Mouse (Mus musculus): ENCODE data around the gene 1700029F12Rik. TPM values are rescaled to one million over a fixed set of nuclear protein-coding genes. Genes with fewer than 3 reads are reported as not detected.

The 1700029F12Rik gene
- not detected in 2 replicates for polyA plus RNA-seq (2014; fragmentation: Nextera tagmentation; extraction: Ambion mirVana)

DNA sequence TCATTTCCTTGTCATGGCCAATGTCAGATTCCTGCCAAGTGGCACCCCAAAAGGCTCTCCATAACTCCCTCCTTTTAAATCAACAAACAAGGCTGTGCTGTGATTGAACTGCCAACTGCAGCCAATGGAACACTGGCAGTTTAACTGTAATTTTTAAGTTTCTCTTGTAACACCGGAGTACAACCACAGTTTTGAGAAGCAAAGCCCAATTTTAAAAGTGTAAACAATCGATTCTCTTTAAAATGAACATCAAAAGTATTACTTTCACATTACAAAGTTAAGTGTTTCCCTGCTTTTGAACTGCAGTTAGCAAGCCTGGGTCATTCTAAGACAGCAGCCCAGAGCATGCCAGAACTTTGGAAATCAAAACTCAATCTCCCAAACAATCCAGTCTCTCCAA is at the start of gene 1700029F12Rik:
Gene 1700029F12Rik, minus strand, starts transcription at position 101 of the 400 bp plus-strand sequence.
- H3K36me3 ChIP-seq (ENCODE audit: control insufficient read depth, insufficient read depth, low read length), result no peaks in the 10 kb centered on the region
- H3K9me3 ChIP-seq (ENCODE audit: control insufficient read depth, low read depth, low read length), result no peaks in the 10 kb centered on the region
- H3K27ac ChIP-seq (ENCODE audit: low read length), result no peak within 1 kb of the TSS
- H3K27me3 ChIP-seq (ENCODE audit: control insufficient read depth, insufficient read depth, low read length), result no peaks in the 10 kb centered on the region
- no peak for ATAC-seq (ENCODE audit: insufficient number of reproducible peaks, insufficient read depth, low FRiP score, low read depth)
- WGBS, result 82% methylated on average over 2 of the region's 2 CpGs
- no peak within 1 kb of the TSS for H3K4me3 ChIP-seq (ENCODE audit: low read depth, low read length)
- no peak within 1 kb of the TSS for H3K9ac ChIP-seq (replicated peaks; ENCODE audit: low read depth, low read length)
- no peaks in the 10 kb centered on the region for H3K4me1 ChIP-seq (ENCODE audit: control insufficient read depth, insufficient read depth, low read length)
- no peak within 1 kb of the TSS for H3K4me2 ChIP-seq (replicated peaks; ENCODE audit: low read depth, low read length)

DNA sequence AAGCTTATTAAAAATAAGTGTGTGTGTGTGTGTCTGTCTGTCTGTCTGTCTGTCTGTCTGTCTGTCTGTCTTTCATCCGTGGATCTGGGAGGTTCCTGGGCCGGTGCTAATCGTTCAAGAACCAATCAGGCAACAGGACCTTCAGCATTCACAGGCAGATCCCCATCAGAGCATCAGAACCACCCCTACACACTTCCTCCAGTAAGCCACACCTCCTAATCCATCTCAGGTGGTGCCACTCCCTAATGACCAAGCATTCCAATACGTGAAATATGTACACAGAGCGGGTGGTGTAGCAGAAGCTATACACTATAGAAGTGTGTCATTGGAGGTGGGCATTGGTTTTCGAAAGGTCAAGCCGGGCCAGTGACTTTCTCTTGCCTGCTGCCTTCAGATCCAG is 48.3 kb upstream of the 1700029F12Rik start:
- 76% methylated on average over 7 of the region's 7 CpGs for WGBS
- no peaks in the 10 kb centered on the region for H3K9me3 ChIP-seq (ENCODE audit: control insufficient read depth, low read depth, low read length)
- ATAC-seq (ENCODE audit: insufficient number of reproducible peaks, insufficient read depth, low FRiP score, low read depth), result peak; percentile 37; the same call in 1 of the 2 replicates

DNA sequence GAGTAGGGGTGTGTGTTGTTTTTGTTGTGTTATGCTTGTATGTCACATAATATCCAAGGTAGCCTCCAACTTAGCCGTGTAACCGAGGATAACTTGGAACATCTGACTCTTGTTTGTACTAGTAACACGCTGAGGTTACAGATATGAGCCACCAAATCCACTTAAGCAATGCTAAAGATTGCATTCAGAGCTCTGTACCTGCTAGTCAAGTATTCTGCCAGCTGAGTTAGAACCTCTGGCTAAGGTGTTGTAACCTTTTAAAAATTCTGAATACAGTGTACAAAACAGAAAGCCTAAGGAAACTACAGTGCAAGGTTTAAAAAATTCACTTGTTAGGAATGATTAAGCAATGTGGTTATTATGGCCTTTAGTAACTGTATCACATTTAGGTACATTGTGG is 46.5 kb upstream of the 1700029F12Rik start:
- H3K9me3 ChIP-seq (ENCODE audit: control insufficient read depth, low read depth, low read length), result no peaks in the 10 kb centered on the region
- no peaks in the 10 kb centered on the region for H3K27me3 ChIP-seq (ENCODE audit: control insufficient read depth, insufficient read depth, low read length)
- no peak overlapping the region for H3K9ac ChIP-seq (replicated peaks; ENCODE audit: low read depth, low read length)
- no peaks in the 10 kb centered on the region for H3K4me1 ChIP-seq (ENCODE audit: control insufficient read depth, insufficient read depth, low read length)
- no peak for ATAC-seq (ENCODE audit: insufficient number of reproducible peaks, insufficient read depth, low FRiP score, low read depth)
- no peaks in the 10 kb centered on the region for H3K36me3 ChIP-seq (ENCODE audit: control insufficient read depth, insufficient read depth, low read length)
- no peak overlapping the region for H3K4me3 ChIP-seq (ENCODE audit: low read depth, low read length)
- no peak overlapping the region for H3K4me2 ChIP-seq (replicated peaks; ENCODE audit: low read depth, low read length)
- WGBS, result 87% methylated on average over 3 of the region's 3 CpGs
- H3K27ac ChIP-seq (ENCODE audit: low read length), result no peak overlapping the region

More for the DNA sequence above, 48.3 kb upstream of the 1700029F12Rik start:
- Histone ChIP-seq H3K4me1 (ENCODE audit: control insufficient read depth, insufficient read depth, low read length) (no peaks in the 10 kb centered on the region), H3K4me3 (ENCODE audit: low read depth, low read length) (no peak overlapping the region), H3K27ac (ENCODE audit: low read length) (no peak overlapping the region), H3K4me2 (replicated peaks; ENCODE audit: low read depth, low read length) (no peak overlapping the region), H3K27me3 (ENCODE audit: control insufficient read depth, insufficient read depth, low read length) (no peaks in the 10 kb centered on the region), H3K36me3 (ENCODE audit: control insufficient read depth, insufficient read depth, low read length) (no peaks in the 10 kb centered on the region), H3K9ac (replicated peaks; ENCODE audit: low read depth, low read length) (no peak overlapping the region)

DNA sequence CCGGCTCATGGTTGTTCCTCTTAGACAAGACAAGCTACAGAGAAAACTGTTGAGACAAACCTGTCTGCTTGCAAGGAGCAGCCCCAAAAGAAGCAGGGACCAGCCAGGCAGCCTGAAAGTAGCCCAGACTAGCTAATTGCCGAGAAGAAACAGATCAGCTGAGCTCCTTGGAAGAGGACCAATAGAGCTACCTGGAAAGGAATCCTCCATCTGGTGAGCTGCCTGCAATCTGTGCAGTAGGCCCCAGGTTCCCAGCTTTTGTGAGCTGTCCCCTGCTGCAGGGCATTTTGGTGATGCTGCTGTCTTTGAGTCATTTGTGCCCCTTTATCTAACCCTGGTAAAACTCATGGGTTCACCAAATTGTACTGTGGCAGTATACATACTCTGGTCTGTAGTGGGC is 46.0 kb upstream of the 1700029F12Rik start:
- no peak for ATAC-seq (ENCODE audit: insufficient number of reproducible peaks, insufficient read depth, low FRiP score, low read depth)
- Histone ChIP-seq H3K4me2 (replicated peaks; ENCODE audit: low read depth, low read length) (no peak overlapping the region), H3K4me1 (ENCODE audit: control insufficient read depth, insufficient read depth, low read length) (no peaks in the 10 kb centered on the region), H3K36me3 (ENCODE audit: control insufficient read depth, insufficient read depth, low read length) (no peaks in the 10 kb centered on the region), H3K27me3 (ENCODE audit: control insufficient read depth, insufficient read depth, low read length) (no peaks in the 10 kb centered on the region), H3K4me3 (ENCODE audit: low read depth, low read length) (no peak overlapping the region), H3K27ac (ENCODE audit: low read length) (no peak overlapping the region), H3K9ac (replicated peaks; ENCODE audit: low read depth, low read length) (no peak overlapping the region), H3K9me3 (ENCODE audit: control insufficient read depth, low read depth, low read length) (no peaks in the 10 kb centered on the region)
- WGBS, result 77% methylated on average over 2 of the region's 2 CpGs

DNA sequence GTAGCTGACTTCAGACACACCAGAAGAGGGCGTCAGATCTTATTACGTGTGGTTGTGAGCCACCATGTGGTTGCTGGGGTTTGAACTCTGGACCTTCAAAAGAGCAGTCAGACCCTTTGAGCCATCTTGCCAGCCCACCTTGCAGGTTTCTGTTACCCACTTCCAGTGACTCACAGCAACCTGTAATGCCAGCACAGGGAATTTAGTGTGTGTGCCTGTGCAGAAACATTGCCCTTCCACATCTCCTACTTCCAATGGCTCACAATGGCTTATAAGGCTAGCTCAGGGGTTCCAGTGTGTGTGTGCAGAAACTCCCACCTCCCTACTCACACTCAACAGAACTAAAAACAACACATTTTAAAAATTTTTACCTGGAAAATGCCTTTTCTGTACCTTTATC is 43.4 kb upstream of the 1700029F12Rik start:
- no peak overlapping the region for H3K27ac ChIP-seq (ENCODE audit: low read length)
- H3K4me2 ChIP-seq (replicated peaks; ENCODE audit: low read depth, low read length), result no peak overlapping the region
- no peaks in the 10 kb centered on the region for H3K9me3 ChIP-seq (ENCODE audit: control insufficient read depth, low read depth, low read length)
- H3K36me3 ChIP-seq (ENCODE audit: control insufficient read depth, insufficient read depth, low read length), result no peaks in the 10 kb centered on the region
- no peak for ATAC-seq (ENCODE audit: insufficient number of reproducible peaks, insufficient read depth, low FRiP score, low read depth)
- 95% methylated on average over 2 of the region's 2 CpGs for WGBS
- H3K9ac ChIP-seq (replicated peaks; ENCODE audit: low read depth, low read length), result no peak overlapping the region
- no peak overlapping the region for H3K4me3 ChIP-seq (ENCODE audit: low read depth, low read length)
- H3K4me1 ChIP-seq (ENCODE audit: control insufficient read depth, insufficient read depth, low read length), result no peaks in the 10 kb centered on the region
- 0 out of 2 replicates have a peak, but pooled peaks cover 2% of the 10 kb centered on the region for H3K27me3 ChIP-seq (ENCODE audit: control insufficient read depth, insufficient read depth, low read length)

DNA sequence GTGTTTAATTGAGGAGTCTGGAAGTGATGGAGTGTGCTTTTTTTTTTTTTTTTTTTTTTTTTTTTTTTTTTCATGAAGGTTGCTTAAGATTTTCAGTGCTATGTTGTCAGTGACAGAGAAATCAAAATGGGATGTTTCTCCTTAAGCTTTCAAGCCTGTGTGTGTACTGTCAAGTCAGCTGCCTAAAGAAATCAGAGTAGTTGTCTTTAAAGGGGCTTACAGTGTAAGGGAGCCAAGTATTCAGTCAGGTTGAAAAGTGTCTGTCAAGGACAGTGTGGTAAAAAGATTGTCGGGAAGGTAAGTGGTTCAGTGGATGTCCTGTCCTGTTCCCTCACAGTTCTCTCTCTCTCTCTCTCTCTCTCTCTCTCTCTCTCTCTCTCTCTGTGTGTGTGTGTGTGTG is 39.3 kb upstream of the 1700029F12Rik start:
- no peak overlapping the region for H3K4me2 ChIP-seq (replicated peaks; ENCODE audit: low read depth, low read length)
- WGBS, result 33% methylated on average over 1 of the region's 1 CpGs
- H3K4me3 ChIP-seq (ENCODE audit: low read depth, low read length), result no peak overlapping the region
- H3K9me3 ChIP-seq (ENCODE audit: control insufficient read depth, low read depth, low read length), result no peaks in the 10 kb centered on the region
- ATAC-seq (ENCODE audit: insufficient number of reproducible peaks, insufficient read depth, low FRiP score, low read depth), result no peak
- no peak overlapping the region for H3K9ac ChIP-seq (replicated peaks; ENCODE audit: low read depth, low read length)
- 0 out of 2 replicates have a peak, but pooled peaks cover 8% of the 10 kb centered on the region for H3K27me3 ChIP-seq (ENCODE audit: control insufficient read depth, insufficient read depth, low read length)
- no peaks in the 10 kb centered on the region for H3K4me1 ChIP-seq (ENCODE audit: control insufficient read depth, insufficient read depth, low read length)
- no peak overlapping the region for H3K27ac ChIP-seq (ENCODE audit: low read length)
- H3K36me3 ChIP-seq (ENCODE audit: control insufficient read depth, insufficient read depth, low read length), result no peaks in the 10 kb centered on the region

DNA sequence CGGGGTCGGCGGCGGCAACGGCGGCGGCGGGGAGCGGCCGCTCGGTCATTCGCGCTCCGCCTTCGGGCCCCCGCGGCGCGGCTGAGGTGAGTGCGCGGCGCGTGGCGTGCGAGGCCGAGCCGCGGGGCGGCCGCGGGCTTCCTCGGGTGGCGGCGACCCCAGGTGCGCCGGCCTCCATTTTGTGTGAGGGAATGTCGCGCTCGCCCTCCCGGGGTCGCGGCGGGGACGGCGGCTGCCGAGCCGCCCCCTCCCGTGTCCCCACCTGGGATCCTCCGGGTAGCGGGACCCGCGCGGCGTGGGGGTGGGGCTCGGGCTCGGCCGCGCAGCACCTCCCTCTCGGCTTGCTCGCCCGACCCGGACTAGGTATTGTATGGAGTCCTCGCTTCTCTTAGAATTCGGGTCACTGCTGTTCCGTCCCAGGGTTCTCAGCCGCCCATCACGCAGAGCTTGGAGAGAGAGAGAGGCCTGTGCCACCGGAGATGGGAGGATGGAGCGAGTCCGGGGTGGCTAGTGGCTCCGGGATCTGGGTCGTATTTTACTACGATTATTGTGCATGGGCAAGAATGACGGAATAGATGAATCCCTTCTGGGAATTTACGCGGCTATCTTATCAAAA is 37.6 kb upstream of the 1700029F12Rik start:
- Histone ChIP-seq H3K4me3 (ENCODE audit: low read depth, low read length) (peak overlapping the region; percentile 75), H3K9ac (replicated peaks; ENCODE audit: low read depth, low read length) (peak overlapping the region; percentile 52), H3K27ac (ENCODE audit: low read length) (no peak overlapping the region), H3K4me2 (replicated peaks; ENCODE audit: low read depth, low read length) (peak overlapping the region; percentile 95), H3K36me3 (ENCODE audit: control insufficient read depth, insufficient read depth, low read length) (no peaks in the 10 kb centered on the region), H3K9me3 (ENCODE audit: control insufficient read depth, low read depth, low read length) (no peaks in the 10 kb centered on the region), H3K4me1 (ENCODE audit: control insufficient read depth, insufficient read depth, low read length) (no peaks in the 10 kb centered on the region), H3K27me3 (ENCODE audit: control insufficient read depth, insufficient read depth, low read length) (0 out of 2 replicates have a peak, but pooled peaks cover 8% of the 10 kb centered on the region)
- under 1% methylated on average over 66 of the region's 76 CpGs for whole genome bisulfite sequencing
- peak; percentile 80; the same call in 1 of the 2 replicates for ATAC-seq (ENCODE audit: insufficient number of reproducible peaks, insufficient read depth, low FRiP score, low read depth)

DNA sequence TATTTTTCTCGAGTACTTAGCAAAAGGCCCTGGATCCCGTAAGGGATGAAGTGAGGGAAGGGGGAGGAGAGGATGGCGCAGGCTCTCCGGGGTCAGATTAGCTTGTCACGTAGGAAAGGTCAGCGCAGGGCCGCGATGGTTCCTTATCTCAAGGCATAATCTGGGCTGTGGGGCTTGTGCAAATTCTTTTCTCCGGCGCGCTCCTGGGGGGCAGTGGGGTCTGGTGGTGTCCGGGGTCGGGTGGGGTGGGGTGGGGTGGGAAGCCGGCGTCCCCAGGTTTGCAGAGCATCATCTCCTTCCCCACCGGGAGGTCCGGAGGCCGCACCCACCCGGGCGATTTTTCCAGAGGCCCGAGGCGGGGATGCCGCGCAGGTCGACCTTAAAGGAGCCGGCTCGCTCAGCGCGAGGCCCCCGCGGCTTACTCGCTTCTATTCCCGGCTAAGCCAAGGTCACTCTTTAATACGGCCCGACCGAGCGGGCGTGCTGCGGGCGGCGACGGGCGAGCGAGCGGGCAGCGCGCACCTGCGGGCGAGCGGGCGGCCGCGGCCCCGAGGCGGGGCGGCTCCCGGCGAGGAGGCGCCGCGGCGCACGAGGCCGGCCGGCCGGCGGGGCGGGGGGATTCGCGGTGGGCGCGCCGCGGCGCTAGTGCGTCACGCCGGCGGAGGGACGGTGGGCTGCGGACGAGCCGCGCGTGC is 36.9 kb upstream of the 1700029F12Rik start:
- 1% methylated on average over 49 of the region's 85 CpGs for WGBS
- H3K36me3 ChIP-seq (ENCODE audit: control insufficient read depth, insufficient read depth, low read length), result no peaks in the 10 kb centered on the region
- no peaks in the 10 kb centered on the region for H3K4me1 ChIP-seq (ENCODE audit: control insufficient read depth, insufficient read depth, low read length)
- no peaks in the 10 kb centered on the region for H3K9me3 ChIP-seq (ENCODE audit: control insufficient read depth, low read depth, low read length)
- ATAC-seq (ENCODE audit: insufficient number of reproducible peaks, insufficient read depth, low FRiP score, low read depth), result peak; percentile 74
- no peak overlapping the region for H3K27ac ChIP-seq (ENCODE audit: low read length)
- peak overlapping the region; percentile 95 for H3K4me2 ChIP-seq (replicated peaks; ENCODE audit: low read depth, low read length)
- H3K4me3 ChIP-seq (ENCODE audit: low read depth, low read length), result peak overlapping the region; percentile 75
- H3K27me3 ChIP-seq (ENCODE audit: control insufficient read depth, insufficient read depth, low read length), result 0 out of 2 replicates have a peak, but pooled peaks cover 8% of the 10 kb centered on the region
- peak overlapping the region; percentile 52 for H3K9ac ChIP-seq (replicated peaks; ENCODE audit: low read depth, low read length)

All from stomach, embryonic 14.5 days (tissue).